Mouse (Mus musculus) thymus, adult 2 months (tissue): ENCODE data around the gene Pigk. TPM values are rescaled to one million over a fixed set of nuclear protein-coding genes. Genes with fewer than 3 reads are reported as not detected.

Source experiments
- DNase-seq: peaks from one replicate; pipeline ENCODE4 v3.0.0; 2021
- H3K27ac ChIP-seq: fragments of 200-500 bp; 2 replicates; pipeline ENCODE4 v1.5.1; 2012; ENCODE audit warnings: low read length, control low read depth; ENCODE audit not compliant: control insufficient read depth, insufficient read depth
- H3K27me3 ChIP-seq: fragments of 200-500 bp; 2 replicates; pipeline ENCODE4 v1.6.1; 2012; ENCODE audit warnings: mild to moderate bottlenecking, low read length, moderate library complexity, mixed read lengths; ENCODE audit not compliant: control insufficient read depth, insufficient read depth
- H3K36me3 ChIP-seq: fragments of 200-500 bp; 2 replicates; pipeline ENCODE4 v1.6.1; 2012; ENCODE audit warnings: mild to moderate bottlenecking, low read length, moderate library complexity; ENCODE audit not compliant: control insufficient read depth, insufficient read depth
- H3K4me1 ChIP-seq: fragments of 200-500 bp; replicated peaks from 2 replicates; pipeline ENCODE4 v1.6.1; 2012; ENCODE audit warnings: low read length; ENCODE audit not compliant: control insufficient read depth, insufficient read depth
- H3K4me3 ChIP-seq: fragments of 200-500 bp; 2 replicates; pipeline ENCODE4 v1.5.1; 2012; ENCODE audit warnings: mild to moderate bottlenecking, low read length, control low read depth, moderate library complexity; ENCODE audit not compliant: control insufficient read depth, insufficient read depth
- CTCF ChIP-seq: fragments of 200-500 bp; IDR thresholded peaks from 2 replicates; pipeline ENCODE4 v1.5.1; 2012; ENCODE audit warnings: mild to moderate bottlenecking, control low read depth, low read length, moderate library complexity, borderline replicate concordance; ENCODE audit not compliant: control insufficient read depth, poor library complexity, insufficient read depth; ENCODE audit errors: extremely low read depth
- POLR2A ChIP-seq: fragments of 200-500 bp; IDR thresholded peaks from 2 replicates; pipeline ENCODE4 v1.6.1; 2012; ENCODE audit warnings: mild to moderate bottlenecking, low read length, control low read depth, moderate library complexity; ENCODE audit not compliant: control insufficient read depth, poor library complexity, insufficient read depth; ENCODE audit errors: extremely low read depth
- WGBS: fragments of 180-500 bp; shearing (Covaris S2); methylation state at CpG from one replicate; pipeline ENCODE4 v1.1.7; 2018; 5-methylcytosine and 5-hydroxymethylcytosine counted together
- polyA plus RNA-seq: library from polyadenylated mRNA; depleted of rRNA; stranded (reverse); fragments of >200 nt; gene quantifications from 2 replicates; pipeline ENCODE4 v1.2.3, GENCODE M21; 2012

Pigk gene
- polyA plus RNA-seq, 1 experiment: 10.9 TPM

DNA sequence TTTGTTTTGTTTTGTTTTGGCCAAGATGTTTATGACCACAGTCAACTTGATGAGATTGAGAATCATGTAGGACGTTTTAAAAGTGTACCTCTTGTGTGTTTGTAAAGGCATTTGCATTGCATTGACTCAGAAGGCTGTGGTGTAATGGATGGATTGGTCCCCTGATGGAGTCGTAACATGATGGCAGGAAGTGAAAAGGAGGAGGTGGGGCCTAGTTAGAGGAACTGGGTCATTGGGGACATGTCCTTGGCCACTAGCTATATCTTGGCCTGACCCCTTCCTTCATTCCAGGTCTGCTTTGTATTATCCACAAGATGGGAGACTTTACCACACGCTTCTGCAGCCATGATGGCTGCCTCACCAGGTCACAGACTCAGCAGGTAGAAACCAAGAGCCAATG, 217.5 kb downstream of the Pigk start:
- Histone ChIP-seq H3K4me1 (peaks cover 33% of the 10 kb centered on the region), H3K4me3 (no peak overlapping the region)
- TF ChIP-seq POLR2A: no peak

GRCm38 (mm10) chr3:152932096-152932495, 218.2 kb downstream of the Pigk start:
- WGBS: 55% methylated on average over 4 of the region's 4 CpGs
- no peak for TF ChIP-seq POLR2A
- no peak for TF ChIP-seq CTCF
- DNase-seq: no peak
- no peak overlapping the region for H3K4me3 ChIP-seq
- no peaks in the 10 kb centered on the region for H3K36me3 ChIP-seq
- peaks cover 30% of the 10 kb centered on the region for H3K4me1 ChIP-seq
- no peaks in the 10 kb centered on the region for H3K27me3 ChIP-seq
- no peak overlapping the region for H3K27ac ChIP-seq

More for the DNA sequence above, 217.5 kb downstream of the Pigk start:
- Histone ChIP-seq H3K36me3 (no peaks in the 10 kb centered on the region), H3K27ac (no peak overlapping the region), H3K27me3 (no peaks in the 10 kb centered on the region)
- WGBS: 94% methylated on average over 3 of the region's 3 CpGs
- no peak for DNase-seq

DNA sequence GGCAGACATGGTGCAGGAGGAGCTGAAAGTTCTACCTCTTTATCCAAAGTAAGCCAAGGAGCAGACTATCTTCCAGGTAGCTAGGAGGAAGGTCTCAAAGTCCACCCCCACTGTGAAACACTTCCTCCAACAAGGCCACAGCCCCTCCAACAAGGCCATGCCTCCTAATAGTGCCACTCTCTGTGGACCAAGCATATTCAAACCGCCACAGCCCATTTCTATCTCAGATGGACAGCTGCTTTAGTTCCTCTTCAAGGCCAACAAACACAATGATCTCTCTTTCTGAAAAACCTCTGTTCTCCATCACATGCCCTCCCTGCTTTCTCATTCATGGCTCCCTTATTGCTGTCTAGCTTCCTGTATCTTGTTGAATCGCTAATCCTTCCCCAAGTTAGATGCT, 218.6 kb downstream of the Pigk start:
- Histone ChIP-seq H3K27me3 (no peaks in the 10 kb centered on the region), H3K4me3 (no peak overlapping the region), H3K4me1 (peaks cover 30% of the 10 kb centered on the region), H3K36me3 (no peaks in the 10 kb centered on the region), H3K27ac (no peak overlapping the region)
- no peak for TF ChIP-seq POLR2A
- no peak for TF ChIP-seq CTCF
- 77% methylated on average over 2 of the region's 2 CpGs for WGBS
- DNase-seq: no peak

DNA sequence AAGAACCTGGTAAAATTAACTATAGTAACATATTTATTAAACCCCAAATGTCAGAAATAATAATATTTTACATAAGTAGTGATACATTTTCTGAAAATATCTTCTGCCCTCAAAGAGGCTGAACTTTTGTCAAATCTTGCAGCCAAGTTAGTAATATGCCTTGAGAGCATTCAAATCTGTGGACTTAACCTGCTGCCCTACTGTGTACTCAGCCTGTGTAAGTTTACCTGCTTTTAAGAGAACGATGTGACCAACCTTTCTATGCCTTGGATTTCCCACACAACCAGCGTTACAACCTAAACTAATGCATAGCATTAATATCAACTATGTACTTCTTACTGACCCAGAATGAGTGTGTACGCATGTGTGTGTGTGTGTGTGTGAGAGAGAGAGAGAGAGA, 219.8 kb downstream of the Pigk start:
- no peak for TF ChIP-seq POLR2A
- no peak for TF ChIP-seq CTCF
- Histone ChIP-seq H3K4me3 (no peak overlapping the region), H3K36me3 (no peaks in the 10 kb centered on the region), H3K27ac (no peak overlapping the region), H3K4me1 (peaks cover 27% of the 10 kb centered on the region), H3K27me3 (no peaks in the 10 kb centered on the region)
- 98% methylated on average over 3 of the region's 3 CpGs for WGBS
- no peak for DNase-seq

DNA sequence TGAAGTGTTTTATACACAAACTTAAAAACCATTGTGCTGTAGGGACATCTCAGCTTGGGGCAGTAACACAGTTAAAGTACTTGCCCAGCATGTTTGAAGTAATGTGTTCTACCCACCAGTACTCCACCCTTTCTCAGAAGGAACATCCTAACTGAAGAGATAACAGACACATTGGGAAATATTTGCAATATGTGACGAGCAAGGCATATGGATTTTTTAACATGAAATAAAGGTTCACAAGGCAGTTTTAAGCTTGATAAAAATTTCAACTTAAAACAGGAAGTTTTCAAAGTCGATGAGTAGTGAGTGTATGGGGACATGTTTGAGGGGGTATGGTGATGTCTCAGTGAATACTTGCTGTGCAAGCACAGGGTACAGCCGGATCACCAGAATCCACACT, 222.4 kb downstream of the Pigk start:
- peaks cover 12% of the 10 kb centered on the region for H3K4me1 ChIP-seq
- TF ChIP-seq CTCF: no peak
- no peak for TF ChIP-seq POLR2A
- DNase-seq: no peak
- no peak overlapping the region for H3K4me3 ChIP-seq
- no peak overlapping the region for H3K27ac ChIP-seq
- H3K36me3 ChIP-seq: no peaks in the 10 kb centered on the region
- no peaks in the 10 kb centered on the region for H3K27me3 ChIP-seq
- 64% methylated on average over 3 of the region's 3 CpGs for WGBS

GRCm38 (mm10) chr3:152941671-152942070, 227.8 kb downstream of the Pigk start:
- no peaks in the 10 kb centered on the region for H3K27me3 ChIP-seq
- H3K4me1 ChIP-seq: peaks cover 40% of the 10 kb centered on the region

GRCm38 (mm10) chr3:152942985-152943384, 229.1 kb downstream of the Pigk start:
- H3K27me3 ChIP-seq: no peaks in the 10 kb centered on the region
- H3K36me3 ChIP-seq: no peaks in the 10 kb centered on the region
- peak overlapping the region; percentile 40 for H3K4me3 ChIP-seq
- TF ChIP-seq POLR2A (no peak), CTCF (no peak)
- 34% methylated on average over 11 of the region's 11 CpGs for WGBS
- peaks cover 40% of the 10 kb centered on the region for H3K4me1 ChIP-seq
- peak; percentile 82 for DNase-seq
- peak overlapping the region; percentile 79 for H3K27ac ChIP-seq

More at GRCm38 (mm10) chr3:152941671-152942070, 227.8 kb downstream of the Pigk start:
- peak overlapping the region; percentile 86 for H3K27ac ChIP-seq
- TF ChIP-seq CTCF (no peak), POLR2A (no peak)
- H3K36me3 ChIP-seq: no peaks in the 10 kb centered on the region
- peak; percentile 47 for DNase-seq
- H3K4me3 ChIP-seq: no peak overlapping the region
- WGBS: 40% methylated on average over 5 of the region's 5 CpGs
